Mouse (Mus musculus) heart, embryonic 11.5 days (tissue): ENCODE results near the gene Olfr479. TPM values are rescaled to one million over a fixed set of nuclear protein-coding genes. Genes with fewer than 3 reads are reported as not detected.
"Not testable (repeated sequence)": the region's sequence is repeated elsewhere in the genome, so short reads cannot be mapped to it uniquely, and the experiment has no call there.

Experiments used
- ATAC-seq: fragments of 200-750 bp; cut with Nextera tagmentation; replicated peaks from 2 replicates; pipeline ENCODE4 v1.8.0; 2017; ENCODE audit warnings: moderate library complexity; ENCODE audit not compliant: insufficient number of reproducible peaks, low FRiP score, low TSS enrichment
- H3K27ac ChIP-seq: fragments of 300-500 bp; sonication (generic); 2 replicates; pipeline ENCODE4 v1.5.1; 2014; ENCODE audit warnings: mild to moderate bottlenecking, low read depth, low read length
- H3K27me3 ChIP-seq: fragments of 300-500 bp; sonication (generic); 2 replicates; pipeline ENCODE4 v1.6.1; 2014; ENCODE audit warnings: mild to moderate bottlenecking, low read length, mixed read lengths; ENCODE audit not compliant: control insufficient read depth, insufficient read depth
- H3K36me3 ChIP-seq: fragments of 300-500 bp; sonication (generic); 2 replicates; pipeline ENCODE4 v1.6.1; 2014; ENCODE audit warnings: mild to moderate bottlenecking, low read length, moderate library complexity, mixed read lengths; ENCODE audit not compliant: control insufficient read depth, insufficient read depth
- H3K4me1 ChIP-seq: fragments of 300-500 bp; sonication (generic); 2 replicates; pipeline ENCODE4 v1.6.1; 2014; ENCODE audit warnings: low read length; ENCODE audit not compliant: control insufficient read depth, insufficient read depth
- H3K4me2 ChIP-seq: fragments of 300-500 bp; sonication (generic); 2 replicates; pipeline ENCODE4 v1.6.1; 2014; ENCODE audit warnings: mild to moderate bottlenecking, moderate library complexity
- H3K4me3 ChIP-seq: fragments of 300-500 bp; sonication (generic); 2 replicates; pipeline ENCODE4 v1.5.1; 2014; ENCODE audit warnings: low read depth, low read length
- H3K9ac ChIP-seq: fragments of 300-500 bp; sonication (generic); 2 replicates; pipeline ENCODE4 v1.6.1; 2014; ENCODE audit warnings: mild to moderate bottlenecking, low read depth, low read length, moderate library complexity
- H3K9me3 ChIP-seq: fragments of 300-500 bp; sonication (generic); replicated peaks from 2 replicates; pipeline ENCODE4 v1.6.1; 2016; ENCODE audit warnings: low read length; ENCODE audit not compliant: control insufficient read depth
- WGBS: fragments of 180-500 bp; shearing (Covaris S2); extraction: QIAGEN DNeasy Blood & Tissue Kit; methylation state at CpG from one replicate; pipeline ENCODE4 v1.1.7; 2014; ENCODE audit not compliant: insufficient replicate concordance; 5-methylcytosine and 5-hydroxymethylcytosine counted together
- polyA plus RNA-seq: library from polyadenylated mRNA; unstranded; fragments of >200 nt; fragmentation: Nextera tagmentation; extraction: Ambion mirVana; gene quantifications from 2 replicates; pipeline ENCODE4 v1.2.1, GENCODE M21; 2014

Gene Olfr479
- polyA plus RNA-seq, result not detected in 2 replicates

DNA sequence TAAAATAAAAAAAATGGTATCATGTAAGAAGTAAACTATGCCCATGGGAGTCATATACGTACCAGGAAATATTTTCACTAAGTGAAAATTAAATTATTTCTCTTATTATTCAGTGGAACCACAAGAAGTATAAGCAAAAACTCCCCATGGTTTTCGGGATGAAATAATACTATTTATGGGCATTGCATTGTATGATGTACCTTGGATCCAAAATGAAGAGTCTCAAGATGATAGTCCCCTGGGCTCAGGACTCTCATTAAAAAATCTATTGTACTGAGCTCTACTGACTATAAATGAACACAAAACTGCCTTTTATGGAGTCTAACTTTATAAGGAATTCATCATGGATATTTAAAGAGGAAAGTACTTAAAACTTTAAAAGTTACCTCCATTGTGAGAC, at the start of gene Olfr479:
Gene Olfr479 (plus strand): TSS at position 301 of the 400 bp plus-strand sequence.
- Histone ChIP-seq H3K9ac (no peak within 1 kb of the TSS), H3K36me3 (no peaks in the 10 kb centered on the region), H3K4me3 (no peak within 1 kb of the TSS), H3K9me3 (no peaks in the 10 kb centered on the region), H3K4me1 (no peaks in the 10 kb centered on the region), H3K27ac (no peak within 1 kb of the TSS), H3K4me2 (no peak within 1 kb of the TSS), H3K27me3 (no peaks in the 10 kb centered on the region)
- no peak for ATAC-seq
- WGBS, result 76% methylated on average over 2 of the region's 2 CpGs

DNA sequence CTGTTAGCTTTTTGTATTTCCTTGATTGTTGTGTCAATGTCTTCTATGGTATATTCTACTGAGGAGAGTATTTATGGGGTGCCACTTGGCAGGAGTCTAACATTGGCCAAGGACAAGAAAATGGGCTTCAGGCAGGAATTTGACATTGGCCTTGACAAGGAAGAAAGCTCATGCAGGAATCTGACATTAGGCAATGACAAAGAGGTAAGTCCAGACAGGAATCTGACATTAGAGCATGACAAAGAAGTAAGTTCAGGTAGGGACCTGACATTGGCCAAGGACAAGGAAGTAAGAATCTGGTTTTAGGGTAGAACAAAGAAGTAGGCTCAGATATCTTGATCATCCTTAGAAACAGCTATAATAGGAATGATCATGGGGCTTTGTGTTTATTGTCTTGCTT, 36.2 kb upstream of the Olfr479 start:
- not testable (repeated sequence) for H3K27me3 ChIP-seq, H3K4me1 ChIP-seq, H3K27ac ChIP-seq, H3K4me3 ChIP-seq, H3K9me3 ChIP-seq, H3K36me3 ChIP-seq, H3K9ac ChIP-seq, ATAC-seq, H3K4me2 ChIP-seq

DNA sequence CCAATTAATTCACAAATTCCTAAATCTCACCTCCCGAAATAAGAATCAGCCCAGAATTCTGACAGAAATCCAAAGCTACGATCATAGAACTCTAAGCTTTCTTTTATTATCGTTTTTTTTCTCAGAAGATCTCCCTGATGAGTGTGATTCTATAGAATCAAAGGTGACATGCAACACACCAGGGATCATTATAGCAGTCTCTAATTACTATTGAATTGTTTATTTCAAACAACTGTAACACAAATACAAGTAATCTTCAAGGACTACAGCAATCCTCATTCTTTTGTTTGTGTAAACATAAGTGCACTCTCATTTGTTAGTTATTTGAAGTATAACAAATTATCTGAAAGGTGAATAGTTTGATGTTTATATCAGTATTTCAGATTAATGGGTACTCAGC, 16.6 kb upstream of the Olfr479 start, which contains the start of gene Olfr478:
Gene Olfr478 (minus strand): TSS at position 101 of the 400 bp plus-strand sequence.
- no peaks in the 10 kb centered on the region for H3K4me1 ChIP-seq
- 63% methylated on average over 3 of the region's 3 CpGs for WGBS
- no peak for ATAC-seq
- H3K27ac ChIP-seq, result no peak within 1 kb of the TSS
- no peak within 1 kb of the TSS for H3K4me2 ChIP-seq
- H3K4me3 ChIP-seq, result no peak within 1 kb of the TSS
- no peaks in the 10 kb centered on the region for H3K9me3 ChIP-seq
- H3K27me3 ChIP-seq, result no peaks in the 10 kb centered on the region
- no peak within 1 kb of the TSS for H3K9ac ChIP-seq
- no peaks in the 10 kb centered on the region for H3K36me3 ChIP-seq

DNA sequence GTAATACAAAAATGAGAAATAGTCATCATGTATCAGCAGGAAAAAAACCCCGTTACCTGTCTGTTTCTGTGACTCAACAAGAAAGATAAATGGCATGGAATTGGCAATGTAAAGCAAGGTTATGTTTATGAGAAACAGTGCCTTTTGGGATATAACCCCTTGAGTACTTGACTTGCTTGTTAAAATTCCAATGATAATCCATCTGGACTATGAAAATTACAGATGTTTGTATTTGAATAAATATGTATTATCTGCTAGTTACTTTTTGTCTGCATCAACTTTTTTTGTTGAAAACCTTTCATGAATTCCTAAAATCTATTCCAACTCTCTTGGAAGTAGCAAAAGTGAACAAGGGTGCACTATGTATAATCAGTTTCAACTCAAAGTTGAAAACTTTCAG, 16.8 kb downstream of the Olfr479 start, which contains the start of gene Olfr480:
Gene Olfr480 (minus strand): TSS at position 101 of the 400 bp plus-strand sequence.
- H3K36me3 ChIP-seq, result no peaks in the 10 kb centered on the region
- 70% methylated on average over 1 of the region's 1 CpGs for WGBS
- no peak within 1 kb of the TSS for H3K4me2 ChIP-seq
- no peak within 1 kb of the TSS for H3K27ac ChIP-seq
- no peaks in the 10 kb centered on the region for H3K27me3 ChIP-seq
- H3K4me1 ChIP-seq, result no peaks in the 10 kb centered on the region
- H3K4me3 ChIP-seq, result no peak within 1 kb of the TSS
- ATAC-seq, result no peak
- H3K9me3 ChIP-seq, result no peaks in the 10 kb centered on the region
- H3K9ac ChIP-seq, result no peak within 1 kb of the TSS

DNA sequence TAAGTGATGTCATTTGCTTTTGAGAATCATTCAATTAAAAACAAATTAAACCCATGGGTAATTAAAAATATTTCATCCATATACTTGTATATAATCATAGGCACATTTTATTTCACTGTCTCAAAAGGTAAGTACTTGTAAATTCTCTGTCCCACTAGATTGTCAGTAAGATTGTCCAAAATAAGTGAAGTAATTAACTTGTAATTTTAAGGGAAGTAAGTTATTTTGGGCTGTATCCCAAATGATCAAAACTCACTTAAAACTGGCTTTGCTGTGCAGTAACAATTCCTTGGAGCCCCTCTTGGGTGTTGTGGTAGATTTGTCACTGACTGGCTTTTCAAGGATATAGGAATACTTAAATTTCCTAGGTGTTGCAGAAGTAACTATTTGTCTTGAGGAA, 29.1 kb downstream of the Olfr479 start, which contains the start of gene Olfr481:
Gene Olfr481 (plus strand): TSS at position 301 of the 400 bp plus-strand sequence.
- Histone ChIP-seq H3K4me1 (no peaks in the 10 kb centered on the region), H3K4me2 (no peak within 1 kb of the TSS), H3K27me3 (no peaks in the 10 kb centered on the region), H3K9ac (no peak within 1 kb of the TSS), H3K9me3 (no peaks in the 10 kb centered on the region), H3K4me3 (no peak within 1 kb of the TSS), H3K27ac (no peak within 1 kb of the TSS), H3K36me3 (no peaks in the 10 kb centered on the region)
- ATAC-seq, result no peak

DNA sequence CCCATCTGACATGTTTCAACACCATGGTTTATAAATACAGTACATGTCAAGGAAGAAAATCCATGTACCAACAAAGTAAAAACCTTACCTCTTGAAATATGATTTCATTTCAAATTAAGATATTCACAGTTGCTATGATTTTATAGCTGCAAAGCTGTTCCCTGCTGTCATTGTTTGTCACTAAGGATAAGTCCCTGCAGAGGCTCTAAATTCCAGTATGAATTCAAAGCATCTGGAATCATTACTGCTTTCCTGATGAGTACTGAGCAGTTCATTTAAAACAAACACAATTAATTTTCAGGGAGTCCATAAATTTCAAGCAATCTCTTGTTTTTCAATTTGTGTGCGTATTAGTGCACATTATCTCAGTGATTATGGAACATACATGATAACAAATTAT, 47.0 kb downstream of the Olfr479 start, which contains the start of gene Olfr482:
Gene Olfr482 (minus strand): TSS at position 101 of the 400 bp plus-strand sequence.
- H3K36me3 ChIP-seq, result no peaks in the 10 kb centered on the region
- 69% methylated on average over 1 of the region's 1 CpGs for WGBS
- no peak for ATAC-seq
- no peak within 1 kb of the TSS for H3K4me3 ChIP-seq
- H3K9ac ChIP-seq, result no peak within 1 kb of the TSS
- H3K4me1 ChIP-seq, result no peaks in the 10 kb centered on the region
- H3K9me3 ChIP-seq, result no peaks in the 10 kb centered on the region
- H3K4me2 ChIP-seq, result no peak within 1 kb of the TSS
- H3K27ac ChIP-seq, result no peak within 1 kb of the TSS
- H3K27me3 ChIP-seq, result no peaks in the 10 kb centered on the region

DNA sequence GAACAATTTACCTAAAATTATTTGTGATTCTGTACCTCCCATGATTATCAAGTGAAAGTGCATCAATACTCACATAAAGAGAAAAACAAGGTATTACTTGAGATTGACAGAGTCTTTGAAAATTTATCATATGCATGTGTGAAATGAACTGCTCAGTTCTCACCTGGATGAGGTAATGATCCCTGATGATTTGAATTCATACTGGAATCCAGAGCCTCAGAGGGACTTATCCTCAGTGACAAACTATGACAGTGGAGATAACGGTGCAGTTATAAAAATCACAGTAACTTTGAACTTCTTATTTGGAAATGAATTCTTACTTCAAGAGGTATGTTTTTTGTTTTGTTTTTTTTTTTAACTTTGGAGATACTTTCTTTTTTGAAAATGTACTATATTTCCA, 50.1 kb downstream of the Olfr479 start, which contains the start of gene Olfr483:
Gene Olfr483 (plus strand): TSS at position 301 of the 400 bp plus-strand sequence.
- no peak within 1 kb of the TSS for H3K4me2 ChIP-seq
- H3K9me3 ChIP-seq, result no peaks in the 10 kb centered on the region
- no peaks in the 10 kb centered on the region for H3K4me1 ChIP-seq
- no peaks in the 10 kb centered on the region for H3K27me3 ChIP-seq
- 74% methylated on average over 1 of the region's 1 CpGs for WGBS
- ATAC-seq, result no peak
- H3K9ac ChIP-seq, result no peak within 1 kb of the TSS
- H3K27ac ChIP-seq, result no peak within 1 kb of the TSS
- no peak within 1 kb of the TSS for H3K4me3 ChIP-seq
- H3K36me3 ChIP-seq, result no peaks in the 10 kb centered on the region

Other genes starting within 250 kb of the Olfr479 start
- not detected in 2 replicates for gene Ovch2, start 249.5 kb upstream of the Olfr479 start, polyA plus RNA-seq
- not detected in 2 replicates for gene Olfr467, start 238.4 kb upstream of the Olfr479 start, polyA plus RNA-seq
- not detected in 2 replicates for gene Olfr469, start 225.2 kb upstream of the Olfr479 start, polyA plus RNA-seq
- not detected in 2 replicates for gene Olfr470, start 203.2 kb upstream of the Olfr479 start, polyA plus RNA-seq
- gene Olfr472, start 152.8 kb upstream of the Olfr479 start, polyA plus RNA-seq, result not detected in 2 replicates
- gene Olfr473, start 120.2 kb upstream of the Olfr479 start, polyA plus RNA-seq, result not detected in 2 replicates
- gene Olfr474, start 96.0 kb upstream of the Olfr479 start, polyA plus RNA-seq, result not detected in 2 replicates
- not detected in 2 replicates for gene Olfr476, start 85.9 kb upstream of the Olfr479 start, polyA plus RNA-seq
- gene Olfr477, start 64.0 kb upstream of the Olfr479 start, polyA plus RNA-seq, result not detected in 2 replicates
- gene Olfr478, start 16.7 kb upstream of the Olfr479 start, polyA plus RNA-seq, result not detected in 2 replicates
- gene Olfr480, start 16.7 kb downstream of the Olfr479 start, polyA plus RNA-seq, result not detected in 2 replicates
- not detected in 2 replicates for gene Olfr481, start 29.2 kb downstream of the Olfr479 start, polyA plus RNA-seq
- gene Olfr482, start 46.9 kb downstream of the Olfr479 start, polyA plus RNA-seq, result not detected in 2 replicates
- not detected in 2 replicates for gene Olfr483, start 50.2 kb downstream of the Olfr479 start, polyA plus RNA-seq
- not detected in 2 replicates for gene Olfr484, start 76.8 kb downstream of the Olfr479 start, polyA plus RNA-seq
- gene Olfr485, start 109.2 kb downstream of the Olfr479 start, polyA plus RNA-seq, result not detected in 2 replicates
- not detected in 2 replicates for gene Olfr486, start 122.0 kb downstream of the Olfr479 start, polyA plus RNA-seq
- not detected in 2 replicates for gene Olfr487, start 163.9 kb downstream of the Olfr479 start, polyA plus RNA-seq
- not detected in 2 replicates for gene Olfr488, start 207.7 kb downstream of the Olfr479 start, polyA plus RNA-seq
- gene Olfr490, start 238.2 kb downstream of the Olfr479 start, polyA plus RNA-seq, result not detected in 2 replicates